Mouse (Mus musculus): ENCODE data around the gene Smdt1.

The Smdt1 gene

DNA sequence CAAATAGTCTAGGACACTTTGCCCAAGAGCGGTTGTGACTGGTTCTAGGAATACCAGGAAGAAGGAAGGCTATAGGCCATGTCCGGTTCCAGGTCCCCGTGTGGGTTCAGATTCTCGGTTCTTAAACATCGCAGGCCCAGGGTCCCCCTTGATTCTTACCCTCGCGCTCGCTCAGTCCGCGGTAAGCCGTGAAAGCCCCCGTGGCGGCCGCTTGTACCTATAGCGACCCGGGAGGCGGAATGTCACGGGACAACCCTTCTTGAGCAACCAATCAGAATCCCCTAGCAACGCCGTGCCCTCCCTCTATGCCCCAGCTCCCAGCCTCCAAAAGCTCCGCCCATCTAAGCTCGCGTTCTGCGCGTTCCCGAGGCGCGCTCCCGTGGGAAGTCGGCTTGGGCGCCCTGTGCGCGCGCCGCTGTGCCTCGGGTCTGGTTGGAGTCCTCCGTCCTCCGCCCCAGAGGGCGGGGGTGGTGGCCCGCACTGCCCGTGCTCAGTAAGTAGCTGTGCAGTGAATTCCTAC, at the start of gene Smdt1, which contains the start of the genes Naga and Pheta2:
Gene Smdt1 (plus strand): TSS at position 367 of the 520 bp plus-strand sequence.
Gene Naga (minus strand): TSS at position 333 of the 520 bp plus-strand sequence.
Gene Pheta2 (plus strand): TSS at position 350 of the 520 bp plus-strand sequence.
- DNase-seq (ENCODE audit: low read depth, low spot score), result peak; percentile 98

DNA sequence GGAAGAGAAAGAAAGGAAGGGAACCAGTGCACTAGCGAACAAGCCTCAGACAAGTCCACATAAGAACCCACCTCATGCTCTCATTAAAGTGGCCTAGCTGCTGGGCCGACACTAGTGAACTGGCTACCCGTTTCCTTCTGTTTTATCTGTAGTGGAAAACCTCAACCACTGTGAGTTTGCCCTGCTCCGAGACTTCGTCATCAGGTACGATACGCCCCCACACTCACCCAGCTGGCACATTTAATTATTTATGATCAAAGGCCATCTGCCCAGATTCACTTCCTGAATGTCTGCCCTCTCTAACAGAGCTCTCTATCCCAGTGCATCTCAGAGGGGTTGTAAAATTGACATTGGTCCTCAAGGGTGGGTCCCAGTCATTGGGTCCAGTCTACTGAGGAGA, 48.5 kb upstream of the Smdt1 start:
- no peak for DNase-seq (ENCODE audit: low read depth, low spot score)

DNA sequence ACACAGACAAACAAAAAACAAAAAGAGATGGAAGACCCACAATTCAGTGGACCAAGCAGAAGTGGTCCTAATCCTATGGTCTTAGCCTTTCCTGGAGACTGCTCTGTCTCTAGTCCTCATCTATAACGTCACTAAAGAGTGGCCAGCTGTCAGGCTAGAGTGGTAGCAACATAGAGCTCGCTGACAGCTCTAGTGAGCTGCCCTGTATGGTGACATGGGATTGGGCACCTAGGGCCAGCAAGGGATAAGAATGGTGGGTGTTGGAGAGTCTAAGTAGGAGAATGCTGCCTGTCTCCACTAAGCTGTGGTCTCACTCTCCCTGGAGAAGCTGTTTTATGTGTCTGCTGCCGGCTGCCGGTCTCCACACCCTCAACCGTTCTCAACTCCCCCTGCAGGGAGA, 45.9 kb upstream of the Smdt1 start:
- DNase-seq (ENCODE audit: low read depth, low spot score), result no peak

DNA sequence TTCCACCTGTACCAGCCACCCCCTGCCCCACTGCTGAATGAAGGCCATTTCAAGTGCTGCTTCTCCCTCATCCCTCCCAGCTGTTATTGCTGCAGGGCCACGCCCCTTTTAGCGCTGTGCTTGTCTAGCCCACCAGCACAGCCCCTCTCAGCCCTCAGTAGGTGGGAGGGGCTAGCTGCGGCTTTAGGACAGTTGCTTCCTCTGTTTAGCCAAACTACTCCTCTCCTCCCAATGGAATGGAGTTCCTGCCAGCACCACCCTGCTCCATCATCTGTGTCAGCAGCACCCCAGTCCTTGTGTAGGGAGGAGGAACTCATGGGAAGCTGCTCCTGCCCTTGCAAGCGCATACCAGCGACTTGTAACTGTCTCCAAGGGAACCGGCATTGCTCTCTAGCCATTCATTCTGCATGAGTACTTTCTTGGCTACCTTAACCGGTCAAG, 45.5 kb upstream of the Smdt1 start:
- DNase-seq (ENCODE audit: low read depth, low spot score), result no peak

DNA sequence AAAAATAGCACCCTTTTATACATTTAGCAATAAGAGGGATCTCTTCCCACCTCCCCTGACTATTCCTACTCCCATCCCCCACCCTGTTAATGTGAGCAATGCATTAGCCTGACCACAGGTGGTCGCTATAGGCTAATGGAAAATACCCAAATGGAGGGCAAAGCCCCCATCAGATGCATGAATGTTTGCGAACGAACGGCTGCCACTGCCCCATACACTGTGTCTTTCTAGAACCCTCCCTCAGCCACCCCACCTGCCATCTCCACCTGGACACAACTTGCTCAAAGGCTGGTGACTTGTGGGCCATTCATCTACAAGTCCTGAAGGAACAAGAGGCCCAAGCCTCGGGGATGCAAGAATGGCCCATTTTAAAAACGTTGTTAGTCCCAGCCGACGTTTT, 44.7 kb upstream of the Smdt1 start:
- peak; percentile 30 for DNase-seq (ENCODE audit: low read depth, low spot score)

DNA sequence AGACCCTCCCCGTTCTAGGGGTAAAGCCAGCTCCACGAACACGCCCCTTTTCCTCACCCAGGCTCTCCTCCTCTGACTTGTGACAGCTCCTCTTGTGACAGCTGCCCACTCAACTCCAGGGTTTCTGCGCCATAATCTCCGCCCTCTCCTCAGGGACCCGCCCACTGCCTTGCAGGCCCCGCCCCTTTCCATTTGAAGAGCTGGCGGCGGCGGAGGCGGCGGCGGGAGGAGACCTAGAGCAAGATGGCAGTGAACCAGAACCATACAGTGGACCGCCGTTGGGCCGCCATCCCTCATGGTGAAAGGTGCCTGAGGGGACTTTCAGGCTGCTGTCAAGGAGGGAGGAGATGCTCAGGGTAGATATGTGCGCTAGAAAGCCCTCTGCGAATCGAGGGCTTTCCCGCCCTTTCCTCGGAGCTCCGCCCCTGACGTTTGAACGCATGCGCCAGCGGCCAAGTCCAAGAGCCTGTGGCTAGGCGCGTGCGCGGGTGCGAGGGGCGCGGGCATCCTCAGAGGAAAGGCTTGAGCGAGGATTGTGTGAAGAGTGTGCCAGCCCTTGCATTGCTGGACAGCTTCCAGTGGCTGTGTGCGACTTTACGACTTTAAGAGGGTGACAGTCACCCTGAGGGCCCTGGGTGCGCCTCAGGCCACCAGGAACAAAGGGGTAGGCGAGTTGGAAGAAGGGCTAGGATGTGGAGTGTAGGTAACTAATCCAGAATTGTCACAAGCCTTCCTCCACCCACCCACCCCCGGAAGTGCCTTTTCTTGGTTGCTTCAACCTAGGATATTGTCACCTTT, 39.8 kb upstream of the Smdt1 start, which contains the start of gene Wbp2nl:
Gene Wbp2nl (plus strand): TSS at position 191 of the 798 bp plus-strand sequence.
- DNase-seq (ENCODE audit: low read depth, low spot score), result no peak

DNA sequence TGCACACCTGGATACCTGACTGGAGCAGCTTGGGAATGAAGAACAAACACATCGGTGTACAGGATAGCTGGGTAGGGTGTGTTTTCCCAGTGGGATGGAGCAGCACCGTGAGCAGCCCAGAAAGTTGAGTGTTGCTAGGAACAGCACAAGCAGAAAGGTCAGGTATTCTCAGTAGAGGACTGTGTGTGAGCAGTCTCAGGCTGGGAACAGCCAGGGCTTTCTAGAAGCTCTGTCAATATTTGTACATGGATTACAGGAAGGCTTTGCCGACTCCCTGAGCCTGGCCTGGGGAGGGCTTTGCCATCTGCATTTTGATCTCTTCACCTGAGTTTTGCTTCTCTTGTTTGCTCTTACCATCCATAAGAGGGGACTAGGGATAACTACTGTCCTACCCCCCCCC, 31.7 kb upstream of the Smdt1 start:
- DNase-seq (ENCODE audit: low read depth, low spot score), result no peak

DNA sequence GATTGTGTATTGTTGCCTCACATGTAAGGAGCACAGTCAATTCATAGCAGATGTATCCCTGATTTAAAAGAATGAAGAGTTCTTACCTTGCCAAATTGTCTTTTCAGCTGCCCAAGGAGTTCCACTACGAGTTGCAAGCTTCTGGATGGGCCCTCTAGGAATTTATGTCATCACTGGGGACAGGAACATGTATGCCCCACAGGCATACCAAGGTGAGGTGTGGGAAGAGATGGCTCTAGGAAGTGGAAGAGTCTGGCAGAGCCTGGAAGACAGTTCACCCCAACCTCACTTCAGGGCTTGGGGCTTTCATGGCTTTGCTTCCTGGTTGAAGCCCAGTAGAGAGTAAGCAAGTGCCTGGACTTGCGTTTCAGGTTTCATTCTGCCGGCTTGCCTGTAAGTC, 30.3 kb upstream of the Smdt1 start:
- DNase-seq (ENCODE audit: low read depth, low spot score), result no peak

DNA sequence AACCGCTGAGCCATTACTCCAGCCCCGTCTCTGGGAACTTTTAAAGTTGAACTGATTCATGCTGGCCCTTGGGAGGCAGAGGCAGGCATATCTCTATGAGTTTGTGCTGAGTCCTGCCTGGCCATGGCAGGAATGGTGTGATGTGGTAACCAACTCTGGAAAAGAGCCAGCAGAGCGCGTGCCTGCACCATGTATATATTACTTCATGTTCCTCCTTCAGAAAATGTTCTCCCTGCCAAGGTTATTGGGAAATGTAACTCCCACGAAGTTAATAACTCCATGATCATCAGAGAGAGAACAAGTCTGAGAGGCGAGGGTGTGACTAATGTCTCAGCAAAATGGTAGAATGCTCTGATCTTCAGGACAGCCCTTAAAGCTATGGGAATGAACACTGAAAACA, 20.9 kb upstream of the Smdt1 start:
- no peak for DNase-seq (ENCODE audit: low read depth, low spot score)

DNA sequence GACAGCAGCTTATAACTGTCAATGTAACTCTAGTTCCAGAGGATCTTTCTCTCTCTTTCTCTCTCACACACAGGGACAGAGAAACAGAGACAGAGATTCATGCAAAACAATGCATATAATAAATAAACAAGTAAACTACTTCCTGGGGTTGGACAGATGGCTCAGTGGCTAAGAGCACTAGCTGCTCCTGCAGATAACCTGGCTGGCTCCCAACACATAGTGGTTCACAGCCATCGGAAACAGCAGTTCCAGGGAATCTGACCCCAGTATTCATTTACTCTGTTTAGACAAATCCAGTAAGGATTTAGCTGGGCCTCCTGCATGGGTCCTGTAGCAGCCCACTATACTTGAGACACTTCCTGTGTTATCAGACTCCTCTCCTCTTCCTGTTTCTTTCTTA, 19.1 kb upstream of the Smdt1 start:
- no peak for DNase-seq (ENCODE audit: low read depth, low spot score)

DNA sequence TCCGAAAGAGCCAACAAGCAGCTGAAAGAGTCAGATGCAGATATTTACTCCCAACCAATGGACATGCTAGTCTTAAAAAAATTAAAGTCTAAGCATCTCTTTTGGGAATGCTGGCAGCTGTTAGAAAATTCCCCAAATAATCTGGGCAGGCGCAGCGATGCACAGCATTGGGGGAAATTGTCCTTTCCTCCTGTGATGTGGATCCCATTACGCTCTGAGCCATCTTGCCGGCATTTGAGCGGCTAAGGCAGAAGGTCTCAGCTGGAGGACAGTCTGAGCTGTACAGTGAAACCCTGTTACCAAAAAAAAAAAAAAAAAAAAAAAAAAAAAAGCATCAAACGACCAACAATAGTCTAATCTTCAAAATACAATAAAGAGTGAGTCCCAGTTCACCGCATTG, 16.6 kb upstream of the Smdt1 start:
- DNase-seq (ENCODE audit: low read depth, low spot score), result no peak

DNA sequence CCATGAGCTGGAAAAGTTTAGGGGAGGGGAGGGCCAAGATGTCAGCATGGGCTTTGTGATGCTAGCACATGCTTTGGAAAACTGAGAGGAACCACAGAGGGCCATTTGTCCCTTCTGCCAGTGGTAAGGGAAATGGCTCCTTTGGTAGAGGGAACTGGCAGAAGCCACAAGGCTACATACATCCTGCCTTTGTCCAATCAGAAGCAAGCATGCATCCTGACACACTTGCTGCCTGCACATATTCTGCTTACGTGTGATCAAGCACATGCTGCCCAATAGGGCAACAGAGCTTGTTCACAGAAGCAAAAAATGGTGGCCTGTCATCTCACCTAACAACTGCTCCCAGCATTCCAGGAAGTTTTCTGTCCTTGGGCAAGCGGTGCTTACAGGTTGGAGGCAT, 13.4 kb upstream of the Smdt1 start:
- no peak for DNase-seq (ENCODE audit: low read depth, low spot score)

DNA sequence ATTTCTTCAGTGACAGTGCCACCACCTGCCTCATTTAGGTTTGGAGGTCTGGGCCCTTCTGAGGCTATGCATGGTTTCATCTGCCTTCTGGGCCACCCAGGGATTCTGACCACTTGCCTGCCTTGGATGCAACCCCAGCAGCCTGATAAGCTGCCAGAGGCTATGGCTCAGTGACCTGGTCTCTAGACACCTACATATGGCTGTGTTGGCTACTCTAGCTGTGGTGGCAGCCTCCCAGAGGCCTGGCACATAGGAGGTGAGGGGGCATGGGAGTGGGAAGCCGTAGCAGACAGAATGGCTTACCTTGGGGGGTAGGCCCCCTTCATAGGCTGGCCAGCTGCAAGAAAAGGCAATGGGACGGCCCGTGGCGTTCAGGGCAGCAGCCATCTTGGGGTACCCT, 3.6 kb upstream of the Smdt1 start:
- DNase-seq (ENCODE audit: low read depth, low spot score), result no peak

DNA sequence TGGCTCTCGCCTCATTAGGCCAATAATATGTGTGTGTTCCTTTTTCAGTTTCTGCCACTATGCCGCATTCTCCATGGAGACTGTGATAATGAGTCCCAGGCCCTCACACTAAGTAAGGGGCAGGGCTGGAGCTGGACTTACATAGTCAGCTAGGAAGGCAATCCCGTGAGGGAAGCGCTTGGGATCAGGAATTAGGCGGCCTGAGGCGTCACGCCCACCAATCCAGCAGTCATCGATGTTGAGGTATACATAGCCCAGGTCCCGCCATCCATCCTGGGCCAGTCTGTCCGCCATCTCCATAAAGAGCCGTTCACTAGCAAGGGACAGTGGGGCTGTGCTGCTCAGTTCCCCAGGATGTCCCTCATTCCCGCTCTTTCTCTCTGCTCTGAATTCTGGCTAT, 2.1 kb upstream of the Smdt1 start:
- no peak for DNase-seq (ENCODE audit: low read depth, low spot score)

DNA sequence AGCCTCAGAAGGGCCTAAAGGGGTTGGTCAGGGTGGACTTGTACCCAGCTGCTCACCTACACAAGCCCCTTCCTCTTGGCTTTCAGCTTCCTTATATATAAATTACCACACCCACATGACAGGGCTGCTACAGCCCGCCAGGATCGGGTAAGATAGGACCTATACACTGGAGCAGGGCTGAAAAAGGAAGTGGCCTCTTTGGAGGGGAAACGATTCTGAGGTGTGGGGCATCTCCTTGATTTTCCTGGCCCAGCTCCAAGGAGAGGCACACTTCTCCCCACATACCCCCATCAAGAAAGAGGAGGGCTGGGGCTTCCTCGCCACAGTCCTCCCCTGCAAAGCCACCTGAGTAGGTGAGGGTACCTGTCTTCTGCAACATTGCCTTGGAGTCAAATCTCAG, 884 bp upstream of the Smdt1 start:
- DNase-seq (ENCODE audit: low read depth, low spot score), result peak; percentile 61

DNA sequence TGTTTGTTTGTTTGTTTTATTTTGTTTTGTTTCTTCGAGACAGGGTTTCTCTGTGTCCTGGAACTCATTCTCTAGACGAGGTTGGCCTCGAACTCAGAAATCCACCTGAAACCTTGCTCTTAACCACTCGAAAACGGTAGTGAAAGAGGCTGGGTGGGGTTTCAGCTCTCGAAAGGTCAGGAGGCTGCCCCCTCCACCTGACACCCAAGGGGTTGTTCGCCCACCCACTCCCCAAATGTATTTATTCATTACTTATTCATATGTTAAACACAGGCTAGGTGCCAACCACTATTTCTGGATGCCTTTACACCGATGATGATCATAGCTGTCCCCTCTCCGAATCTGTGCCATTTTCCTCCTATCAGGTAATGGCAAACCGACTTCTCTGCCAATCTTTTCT, 391 bp downstream of the Smdt1 start:
- no peak for DNase-seq (ENCODE audit: low read depth, low spot score)

DNA sequence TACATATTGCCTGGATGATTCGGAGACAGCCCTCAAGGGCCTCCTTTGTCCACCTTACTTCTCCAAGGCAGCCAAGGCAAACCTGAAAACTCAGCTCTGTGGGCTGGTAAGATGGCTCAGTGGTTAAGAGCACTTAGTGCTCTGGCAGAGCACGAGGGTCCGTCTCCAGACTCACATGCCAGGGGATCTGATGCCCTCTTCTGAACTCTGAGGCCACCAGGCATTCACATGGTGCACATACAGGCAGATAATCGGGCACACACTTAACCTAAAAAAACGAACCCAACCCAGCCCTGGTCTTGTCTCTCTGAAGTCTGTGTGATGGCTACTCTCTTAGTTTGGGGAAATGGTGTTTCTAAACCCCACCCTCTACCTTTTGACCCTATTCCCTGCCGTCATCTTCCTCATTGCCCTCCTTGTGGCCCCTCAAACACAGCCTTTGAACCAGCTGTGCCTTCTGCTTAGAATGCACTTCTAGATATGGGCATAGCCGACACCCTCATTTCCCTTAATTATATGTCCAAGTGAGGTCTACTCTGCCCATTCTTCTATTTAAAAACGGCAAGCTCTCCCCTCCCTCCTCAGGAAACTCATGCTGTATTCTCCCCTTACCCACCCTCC, 985 bp downstream of the Smdt1 start:
- no peak for DNase-seq (ENCODE audit: low read depth, low spot score)

DNA sequence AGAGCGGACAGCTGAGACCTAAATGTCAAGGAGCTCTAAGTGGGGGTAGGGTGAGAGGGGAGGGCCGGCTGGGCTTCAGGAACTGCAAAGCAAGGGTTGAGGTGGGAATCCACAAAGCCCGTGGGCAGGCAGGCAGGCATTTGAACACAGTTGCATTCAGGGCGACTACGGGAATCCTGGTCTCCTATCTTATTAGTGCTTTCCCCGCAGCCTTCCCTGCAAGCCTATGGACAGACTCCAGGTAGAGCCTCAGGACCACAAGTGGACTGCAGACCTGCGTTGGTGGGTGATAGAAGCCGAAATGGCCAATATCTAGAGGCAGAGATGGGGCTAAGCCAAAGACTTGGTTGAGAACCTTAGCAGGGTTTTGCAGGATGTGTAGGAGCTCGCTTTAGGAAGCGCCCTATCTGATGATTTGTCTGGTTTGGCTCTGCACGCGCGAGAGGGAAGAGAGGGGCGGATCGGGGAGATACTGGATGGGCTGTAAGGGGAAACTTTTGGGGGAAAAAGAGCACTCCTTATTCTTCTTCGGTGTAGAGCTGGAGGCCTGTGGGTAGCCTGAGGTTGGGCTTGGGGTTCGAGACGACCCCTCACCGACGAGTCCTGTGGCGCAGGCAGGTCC, 1.8 kb downstream of the Smdt1 start:
- DNase-seq (ENCODE audit: low read depth, low spot score), result no peak

DNA sequence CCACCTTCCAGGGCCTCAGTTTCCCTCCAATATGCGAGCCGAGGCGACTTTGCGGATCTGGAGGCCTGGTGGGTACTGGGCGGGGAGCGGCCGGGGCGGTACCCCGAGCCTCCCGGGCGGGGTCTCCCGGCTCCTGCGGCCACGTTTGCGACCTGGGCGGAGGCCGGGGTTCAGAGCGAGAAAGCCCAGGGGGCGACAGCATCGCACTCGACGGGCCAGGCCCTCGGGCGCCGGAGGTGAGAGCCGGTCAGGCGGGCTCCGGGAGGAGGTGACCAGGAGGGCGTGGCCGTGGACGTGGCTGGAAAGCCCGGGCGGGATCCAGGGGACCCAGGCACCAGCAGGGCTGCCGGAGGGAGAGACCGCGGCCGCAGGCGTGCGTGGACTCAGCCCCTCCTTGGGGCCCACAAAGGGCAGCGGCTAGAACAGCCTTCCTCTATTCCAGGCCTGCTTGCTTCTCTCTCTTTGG, 2.3 kb downstream of the Smdt1 start:
- DNase-seq (ENCODE audit: low read depth, low spot score), result no peak

DNA sequence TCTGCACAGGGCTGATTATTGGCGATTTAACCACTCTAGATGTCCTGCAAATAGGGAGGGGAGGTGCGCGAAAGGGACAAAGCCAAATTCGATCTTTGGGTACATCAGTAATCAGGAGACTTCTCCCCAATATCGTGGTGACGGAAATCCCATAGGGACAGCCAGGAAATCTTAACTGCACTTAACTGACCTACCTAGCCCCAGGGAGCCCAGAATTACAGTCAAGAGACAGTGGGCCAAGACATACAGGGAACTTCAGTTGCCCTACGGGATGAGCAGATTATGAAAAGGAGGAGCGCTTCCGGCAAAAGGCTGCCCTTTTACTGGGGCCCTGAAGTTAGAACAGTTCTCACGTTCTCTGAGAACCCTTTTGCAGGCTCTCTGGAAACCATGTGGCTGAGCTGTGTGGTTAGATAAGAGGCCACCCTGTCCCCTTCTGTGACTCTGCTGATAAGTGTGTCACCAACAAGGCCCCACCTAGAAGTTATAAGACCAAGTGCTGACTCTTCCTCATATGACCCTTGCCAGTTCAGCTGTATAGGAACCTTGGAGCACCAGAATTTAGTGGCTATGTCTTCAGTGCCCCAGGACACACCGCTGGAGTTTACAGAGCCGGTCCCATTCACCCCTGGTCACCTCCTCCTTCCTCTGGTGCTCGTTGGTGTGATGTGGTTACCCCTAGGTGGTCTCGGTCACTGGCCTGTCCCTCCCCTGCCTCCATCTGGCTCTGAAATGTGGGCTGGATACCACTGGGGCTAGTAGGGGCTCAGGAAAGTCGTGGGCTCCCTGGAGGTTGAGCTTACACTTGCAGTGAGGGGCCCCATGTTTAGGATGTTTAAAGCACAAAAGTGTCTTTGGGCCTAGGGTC, 3.1 kb downstream of the Smdt1 start:
- DNase-seq (ENCODE audit: low read depth, low spot score), result no peak

DNA sequence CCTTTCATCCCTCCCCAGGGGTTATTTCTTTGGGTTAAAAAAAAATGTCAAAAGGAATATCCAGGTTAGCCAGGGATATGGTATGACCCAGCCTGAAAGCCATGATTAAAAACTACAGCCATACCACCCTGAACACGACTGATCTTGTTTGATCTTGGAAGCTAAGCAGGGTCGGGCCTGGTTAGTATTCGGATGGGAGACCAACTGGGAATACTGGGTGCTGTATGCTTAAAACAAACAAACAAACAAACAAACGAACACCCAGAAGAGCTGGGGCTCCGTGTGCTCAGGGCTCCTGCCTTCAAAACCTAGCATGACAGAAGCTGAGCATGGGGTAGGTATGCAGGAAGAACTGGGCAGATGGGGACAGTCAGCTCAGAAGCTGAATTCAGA, 3.8 kb downstream of the Smdt1 start:
- DNase-seq (ENCODE audit: low read depth, low spot score), result no peak

Measured in A20 (cell line).